Mouse (Mus musculus) heart, adult 11 months (tissue): Measurements from ENCODE around the gene Irx5.

Experiments used
- DNase-seq: peaks from one replicate; pipeline ENCODE4 v3.0.0; 2022

The Irx5 gene

DNA sequence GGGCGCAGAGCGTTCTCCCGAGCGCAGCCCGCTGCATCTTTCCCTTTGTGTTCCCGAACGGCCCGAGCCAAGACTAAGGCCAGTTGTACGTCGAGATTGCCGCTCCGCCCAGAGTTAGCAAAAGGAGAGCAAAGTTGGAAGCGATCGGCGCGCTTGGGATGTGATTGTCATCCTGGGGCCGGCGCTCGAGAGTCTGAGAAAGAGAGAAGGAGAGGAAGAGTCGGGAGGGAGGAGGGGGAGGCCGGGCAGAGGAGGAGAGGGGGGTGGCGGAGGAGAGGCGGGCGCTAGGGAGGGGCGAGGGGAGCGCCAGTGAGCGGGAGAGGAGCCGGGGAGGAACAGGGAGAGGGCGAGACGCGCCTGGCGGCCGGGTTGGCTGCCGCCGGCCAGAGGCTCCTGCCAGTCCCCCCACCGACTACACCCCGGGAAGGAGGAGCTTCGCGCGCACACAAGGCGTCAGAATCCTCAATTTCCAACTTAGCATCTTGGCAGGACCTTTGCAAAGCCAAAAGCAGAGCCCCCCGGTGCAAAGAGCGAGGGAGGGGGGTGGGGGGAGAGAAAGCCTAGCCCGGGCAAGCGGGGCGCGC is at the start of gene Irx5:
Gene Irx5 (plus strand): TSS at position 228 of the 584 bp plus-strand sequence.
- peak; percentile 99 for DNase-seq

DNA sequence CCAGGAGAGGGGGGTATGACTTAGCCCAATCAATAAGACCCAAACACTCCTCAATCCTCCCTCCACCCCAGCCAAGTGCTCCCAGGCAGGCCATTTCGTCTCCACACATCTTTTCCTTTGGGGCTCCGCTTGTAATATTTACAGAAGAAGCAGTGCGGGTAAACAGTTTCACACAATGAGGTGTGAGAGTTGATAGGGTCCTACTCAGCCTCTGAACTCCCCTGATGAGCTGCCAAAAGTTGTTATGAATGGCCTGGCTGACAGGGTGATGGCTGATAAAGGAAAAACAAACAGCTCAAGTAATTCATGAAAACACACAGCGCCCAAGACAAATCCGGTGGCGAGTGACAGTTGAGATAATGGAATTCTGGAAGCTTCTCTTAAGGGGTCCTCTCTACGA is 45.2 kb upstream of the Irx5 start:
- DNase-seq, result peak; percentile 78

DNA sequence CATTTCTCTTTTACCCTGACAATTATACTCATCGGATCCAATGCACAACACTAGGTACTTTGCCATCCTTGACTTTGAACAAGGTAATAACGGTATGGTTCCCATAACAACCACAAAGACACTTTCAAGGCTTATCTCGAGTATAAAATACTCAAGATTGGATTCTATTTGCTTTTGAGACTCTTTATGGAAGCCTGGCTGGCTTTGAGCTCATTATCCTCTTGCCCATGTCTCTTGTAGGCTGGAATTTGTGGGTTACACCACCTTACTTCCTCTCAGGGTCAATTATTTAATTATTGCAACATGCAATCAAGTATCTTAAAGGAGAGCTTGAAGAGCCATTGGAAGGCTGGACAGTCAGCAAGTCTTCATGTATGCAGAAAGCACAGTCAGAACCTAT is 43.7 kb upstream of the Irx5 start:
- peak; percentile 12 for DNase-seq

- peak; percentile 86 for DNase-seq
Observed at GRCm38 (mm10) chr8:92323751-92324150, 33.7 kb upstream of the Irx5 start.

DNA sequence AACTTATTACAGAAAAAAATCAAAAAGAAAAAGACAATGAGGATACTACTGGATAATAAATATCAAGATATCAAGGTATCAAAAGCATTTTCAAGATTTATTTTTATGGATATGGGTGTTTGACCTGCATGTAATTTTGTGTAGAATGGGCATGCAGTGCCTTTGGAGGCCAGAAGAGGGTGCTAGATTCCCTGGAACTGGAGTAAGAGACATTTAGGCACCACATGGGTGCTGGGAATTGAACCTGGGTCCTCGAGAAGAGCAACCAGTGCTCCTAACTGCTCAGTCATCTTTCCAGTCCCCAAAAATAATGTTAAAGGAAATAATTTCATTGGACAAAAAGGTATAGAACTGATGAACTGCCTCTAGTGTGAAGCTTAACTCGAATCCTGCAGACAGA is 30.2 kb upstream of the Irx5 start:
- DNase-seq, result peak; percentile 51

DNA sequence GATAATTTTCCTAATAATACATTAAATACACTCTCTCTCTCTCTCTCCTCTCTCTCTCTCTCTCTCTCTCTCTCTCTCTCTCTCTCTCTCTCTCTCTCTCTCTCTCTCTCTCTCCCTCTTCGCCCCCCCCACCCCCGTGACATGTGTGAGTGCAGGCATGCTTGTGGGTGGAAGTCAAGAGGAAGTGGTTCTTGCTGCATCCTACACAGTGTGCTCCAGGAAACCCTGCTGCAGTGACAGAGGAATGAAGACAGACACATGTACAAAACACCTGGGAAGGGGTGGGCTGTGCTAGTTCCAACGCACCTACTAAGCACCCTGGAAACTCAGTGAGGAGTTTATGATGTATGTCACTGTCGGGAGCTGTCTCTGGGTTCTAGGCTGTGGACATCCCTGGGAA is 28.2 kb upstream of the Irx5 start:
- DNase-seq, result peak; percentile 53

DNA sequence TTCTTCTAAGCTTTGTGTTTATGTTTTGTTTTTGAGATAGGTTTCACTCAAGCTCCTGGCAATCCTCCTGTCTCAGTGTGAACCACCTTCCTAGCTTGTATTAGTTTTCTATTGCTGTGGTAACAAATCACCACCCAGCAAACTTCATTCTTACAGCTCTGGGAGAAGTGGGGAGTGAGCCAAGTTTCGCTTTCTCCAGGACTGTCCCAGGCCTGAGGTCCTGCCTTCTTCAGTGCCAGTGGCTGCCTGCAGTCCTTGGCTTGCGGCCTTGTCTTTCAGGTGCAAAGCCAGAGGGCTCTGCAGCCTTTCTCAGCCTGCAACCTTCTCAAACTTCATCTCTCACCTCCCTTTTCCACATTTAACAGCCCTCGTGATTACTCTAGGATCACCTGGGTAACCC is 25.6 kb upstream of the Irx5 start:
- DNase-seq, result peak; percentile 93

DNA sequence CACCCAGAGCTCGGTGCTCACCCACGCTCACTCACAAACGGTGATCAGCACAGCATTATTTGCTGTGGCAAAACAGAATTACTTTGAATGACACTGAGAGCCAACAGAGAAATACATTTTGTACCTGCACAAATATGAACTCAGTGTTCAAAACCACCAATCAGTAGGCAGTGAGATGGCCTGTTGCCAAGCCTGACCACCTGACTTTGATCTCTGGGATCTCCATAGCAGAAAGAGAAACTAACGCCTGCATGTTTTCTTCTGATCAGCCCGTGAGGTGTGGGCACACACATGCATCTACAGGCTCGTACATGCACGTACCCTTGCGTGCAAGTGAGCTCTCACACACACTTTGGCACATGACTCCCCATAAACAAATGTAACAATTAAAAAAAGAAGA is 24.0 kb upstream of the Irx5 start:
- DNase-seq, result peak; percentile 74

DNA sequence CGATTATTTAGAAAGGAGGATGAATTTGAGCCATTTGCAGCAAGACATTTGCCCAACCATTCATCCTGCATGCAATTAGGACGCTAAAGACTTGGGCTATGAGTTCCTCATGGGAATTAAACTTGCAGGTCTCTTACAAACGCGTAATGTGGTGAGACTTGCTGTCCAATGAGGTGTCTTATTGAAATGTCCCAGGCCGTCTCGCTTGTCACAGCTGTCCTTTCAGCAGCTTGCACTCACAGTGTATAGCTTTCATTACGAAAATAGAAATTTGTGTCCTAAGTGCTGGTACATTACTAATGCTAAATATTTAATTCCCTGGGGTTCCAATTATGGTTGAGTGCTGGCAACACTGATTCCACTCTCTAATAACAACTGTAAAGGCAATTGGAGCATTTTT is 22.3 kb upstream of the Irx5 start:
- DNase-seq, result peak; percentile 48

DNA sequence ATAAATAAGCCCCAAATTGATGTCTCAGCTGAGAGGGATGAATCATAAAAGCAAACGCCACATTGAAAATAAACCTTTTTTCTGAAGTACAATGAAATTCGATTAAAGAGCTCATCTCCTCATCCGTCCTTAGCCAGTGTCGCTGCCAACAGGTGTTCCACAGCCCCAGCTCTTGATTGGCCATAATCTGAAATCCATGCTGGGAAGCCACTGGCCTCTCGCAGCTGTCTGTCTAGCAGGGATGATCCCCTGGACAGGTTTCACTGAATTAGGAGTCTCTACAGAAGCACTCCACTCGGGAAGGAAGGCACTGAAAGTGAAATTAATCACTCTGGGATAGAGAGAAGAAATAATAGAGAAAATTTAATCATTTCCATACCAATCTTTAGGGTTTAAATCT is 21.4 kb upstream of the Irx5 start:
- DNase-seq, result peak; percentile 79

- DNase-seq, result peak; percentile 60
Observed at GRCm38 (mm10) chr8:92343544-92343943, 13.9 kb upstream of the Irx5 start.

DNA sequence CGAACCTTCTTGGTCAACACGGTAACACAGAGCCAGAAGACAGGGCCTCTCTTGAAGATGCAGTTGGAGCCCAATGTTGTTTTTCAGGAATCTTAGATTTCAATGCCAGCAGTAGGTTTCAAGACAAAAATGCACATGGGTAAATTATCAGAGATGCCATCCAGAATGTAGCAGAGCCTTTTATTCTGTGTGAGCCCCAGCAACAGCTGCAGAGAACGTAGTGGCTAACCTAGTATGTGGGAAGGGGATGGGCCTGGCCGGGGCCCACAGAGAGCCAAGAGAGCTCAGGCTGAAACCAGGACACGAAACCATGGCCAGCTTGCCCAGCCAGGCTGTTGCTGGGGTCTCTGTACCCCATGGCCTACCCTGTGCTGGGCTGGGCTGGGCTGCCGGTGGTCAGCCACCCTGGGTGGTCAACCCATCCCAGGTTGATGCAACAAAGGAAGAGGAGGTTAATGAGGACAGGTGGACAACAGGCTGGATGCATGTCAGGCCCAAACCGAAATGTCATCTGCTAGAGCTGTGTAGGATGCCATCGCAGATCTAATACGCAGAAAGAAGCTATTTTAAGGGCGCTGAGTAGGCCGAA is 7.4 kb upstream of the Irx5 start:
- peak; percentile 89 for DNase-seq

DNA sequence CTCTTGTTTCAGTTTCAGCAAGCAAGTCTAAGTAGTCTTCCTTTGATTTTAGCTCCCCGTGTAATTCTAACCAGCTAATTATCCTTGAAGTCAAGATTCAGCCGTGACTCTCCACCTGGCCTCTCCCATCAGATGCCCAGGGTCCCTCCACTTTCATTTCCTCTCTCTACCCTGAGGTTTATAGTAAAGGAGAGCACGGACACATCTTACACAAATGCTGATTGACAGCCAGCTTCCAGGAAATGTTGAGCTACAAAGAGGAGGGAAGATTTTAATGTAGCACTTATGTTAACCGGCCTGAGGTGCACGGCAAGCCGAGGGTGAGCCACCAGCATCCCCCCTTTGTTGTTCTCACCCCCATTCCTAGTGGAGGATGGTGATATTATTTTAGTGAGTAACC is 4.0 kb upstream of the Irx5 start:
- DNase-seq, result peak; percentile 79

GRCm38 (mm10) chr8:92354536-92355482 is 2.6 kb upstream of the Irx5 start:
- DNase-seq, result peak; percentile 83

DNA sequence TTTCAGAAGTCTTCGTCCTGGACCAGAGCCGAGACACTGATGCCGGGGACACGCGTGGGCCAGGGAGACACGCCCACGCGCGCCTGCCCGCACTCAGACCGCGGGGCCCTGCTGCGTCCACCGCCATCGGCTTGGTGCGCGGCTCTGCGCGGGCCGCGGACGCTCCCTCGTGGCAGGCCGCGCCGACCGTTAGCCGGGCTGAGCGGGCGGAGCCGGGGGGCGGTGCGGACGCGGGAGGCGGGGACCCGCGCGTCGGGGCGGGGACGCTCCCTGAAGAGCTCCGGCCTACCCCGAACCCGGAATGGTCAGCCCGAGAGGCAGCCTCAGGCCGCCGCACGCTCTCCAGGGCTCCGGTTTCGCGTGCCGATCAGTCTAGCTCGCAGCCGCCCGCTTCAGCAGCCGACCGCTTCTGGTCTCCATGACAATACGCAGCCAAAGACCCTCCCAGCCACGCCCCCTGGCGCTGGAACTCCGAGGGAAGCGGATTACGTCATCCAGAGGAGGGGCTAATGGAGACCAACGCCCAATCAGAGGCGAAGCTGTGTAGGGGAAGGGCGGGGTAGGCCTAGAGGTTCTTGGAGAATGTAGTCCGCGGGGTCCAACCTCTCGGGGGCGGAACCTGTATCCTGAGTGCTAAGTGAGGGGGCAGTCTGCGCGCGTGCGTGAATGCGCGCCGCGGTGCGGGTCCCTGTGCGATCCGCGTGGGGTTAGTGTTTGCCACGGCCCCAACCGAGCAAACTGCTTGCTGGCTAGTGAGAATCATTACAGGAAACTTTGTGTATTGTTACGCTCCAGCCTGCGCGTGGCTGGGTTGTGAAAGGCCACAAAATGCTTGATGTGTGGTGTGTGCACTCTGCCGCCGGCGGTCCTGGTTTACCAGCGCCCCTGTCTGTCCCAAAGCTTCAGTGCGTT is 1.5 kb upstream of the Irx5 start:
- peak; percentile 100 for DNase-seq

DNA sequence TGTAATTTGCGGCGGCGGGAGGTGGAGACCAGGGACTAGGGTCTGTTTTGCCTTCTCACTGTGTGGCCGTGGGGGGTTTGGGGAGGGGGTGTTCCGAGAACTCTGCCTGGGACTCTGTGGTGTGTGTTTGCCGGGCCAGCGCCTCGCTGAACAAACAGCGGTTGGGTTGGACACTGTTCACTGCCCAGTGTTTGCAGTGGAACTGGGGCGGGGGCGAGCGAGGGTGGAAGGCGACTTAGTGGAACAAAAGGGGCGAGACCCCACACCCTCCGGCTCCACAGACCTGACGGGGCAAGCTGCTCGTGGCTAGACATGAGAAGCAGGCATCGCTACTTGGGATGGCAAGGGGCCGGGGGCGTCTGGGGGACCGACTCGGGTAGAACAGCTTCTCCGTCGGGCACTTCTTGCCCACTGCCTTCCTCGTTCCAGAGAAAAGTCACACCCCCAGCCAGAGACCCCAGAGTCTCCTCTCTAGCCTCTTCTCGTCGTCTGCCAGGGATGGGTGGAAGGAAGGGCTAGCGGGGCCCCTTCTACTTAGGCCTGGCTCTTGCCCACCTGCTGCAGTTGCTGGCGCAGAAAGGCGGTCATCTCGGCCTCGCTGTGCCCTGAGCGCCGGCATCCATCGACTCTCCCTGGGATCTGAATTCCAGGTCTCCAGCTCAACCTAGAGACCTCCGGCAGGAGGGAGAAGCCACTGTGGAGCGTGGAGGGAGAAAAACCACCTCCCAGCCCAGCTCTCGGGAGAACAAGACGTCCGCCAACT is 631 bp upstream of the Irx5 start:
- no peak for DNase-seq

GRCm38 (mm10) chr8:92358141-92358999 is 945 bp downstream of the Irx5 start:
- peak; percentile 91 for DNase-seq

GRCm38 (mm10) chr8:92359000-92359832 is 1.8 kb downstream of the Irx5 start:
- DNase-seq, result peak; percentile 93

- DNase-seq, result no peak
Observed at GRCm38 (mm10) chr8:92359833-92360082, 2.3 kb downstream of the Irx5 start.

DNA sequence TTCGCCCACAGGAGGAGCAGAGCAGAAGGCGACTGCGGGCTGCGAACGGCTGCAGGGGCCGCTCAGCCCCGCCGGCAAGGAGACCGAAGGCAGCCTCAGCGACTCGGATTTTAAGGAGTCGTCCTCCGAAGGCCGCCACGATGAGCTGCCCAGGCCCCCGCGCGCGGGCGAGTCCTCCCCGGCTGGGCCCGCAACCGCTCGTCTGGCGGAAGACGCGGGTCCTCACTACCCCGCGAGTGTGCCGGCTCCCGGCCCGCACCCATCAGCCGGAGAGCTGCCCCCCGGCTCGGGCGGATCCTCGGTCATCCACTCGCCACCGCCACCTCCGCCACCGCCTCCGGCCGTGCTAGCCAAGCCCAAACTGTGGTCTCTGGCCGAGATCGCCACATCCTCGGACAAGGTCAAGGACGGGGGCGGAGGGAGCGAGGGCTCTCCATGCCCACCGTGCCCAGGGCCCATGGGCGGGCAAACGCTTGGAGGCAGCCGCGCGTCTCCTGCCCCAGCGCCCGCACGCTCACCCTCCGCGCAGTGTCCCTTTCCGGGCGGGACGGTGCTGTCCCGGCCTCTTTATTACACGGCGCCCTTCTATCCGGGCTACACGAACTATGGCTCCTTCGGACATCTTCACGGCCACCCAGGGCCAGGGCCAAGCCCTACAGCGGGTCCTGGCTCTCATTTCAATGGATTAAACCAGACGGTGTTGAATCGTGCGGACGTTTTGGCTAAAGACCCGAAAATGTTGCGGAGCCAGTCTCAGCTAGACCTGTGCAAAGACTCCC is 2.8 kb downstream of the Irx5 start:
- DNase-seq, result no peak
